Mouse (Mus musculus) v-Abl transformed pro-B cells (cell line): ENCODE data around the gene Fndc3b.
"Not testable (repeated sequence)": the region's sequence is repeated elsewhere in the genome, so short reads cannot be mapped to it uniquely, and the experiment has no call there.

Experiments used
- in situ Hi-C, 2 experiments: fragments of 400-800 bp; cut with MboI; formaldehyde crosslinking; loops; one replicate each; pipeline ENCODE4 v1.15.1; 2025; ENCODE audit not compliant: unreplicated experiment in 2 of 2

The Fndc3b gene

DNA sequence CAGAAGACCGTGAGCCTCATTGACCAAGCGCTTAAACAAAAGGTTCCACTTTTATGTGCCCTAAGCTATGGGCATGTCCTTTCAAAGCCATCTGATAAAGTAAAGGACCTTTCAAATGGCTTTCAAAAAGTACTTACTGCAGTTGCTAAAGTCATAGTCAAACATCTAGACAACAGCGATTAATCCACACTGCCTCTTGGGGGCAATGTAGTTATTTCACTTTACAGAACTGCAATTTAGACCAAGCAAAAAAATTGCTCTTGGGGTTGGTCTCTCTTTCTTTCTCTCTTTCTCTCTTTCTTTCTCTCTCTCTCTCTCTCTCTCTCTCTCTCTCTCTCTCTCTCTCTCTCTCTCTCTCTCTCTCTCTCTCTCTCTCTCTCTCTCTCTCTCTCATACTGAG, 233.4 kb downstream of the Fndc3b start:
- in situ Hi-C loops, result not testable (repeated sequence)

DNA sequence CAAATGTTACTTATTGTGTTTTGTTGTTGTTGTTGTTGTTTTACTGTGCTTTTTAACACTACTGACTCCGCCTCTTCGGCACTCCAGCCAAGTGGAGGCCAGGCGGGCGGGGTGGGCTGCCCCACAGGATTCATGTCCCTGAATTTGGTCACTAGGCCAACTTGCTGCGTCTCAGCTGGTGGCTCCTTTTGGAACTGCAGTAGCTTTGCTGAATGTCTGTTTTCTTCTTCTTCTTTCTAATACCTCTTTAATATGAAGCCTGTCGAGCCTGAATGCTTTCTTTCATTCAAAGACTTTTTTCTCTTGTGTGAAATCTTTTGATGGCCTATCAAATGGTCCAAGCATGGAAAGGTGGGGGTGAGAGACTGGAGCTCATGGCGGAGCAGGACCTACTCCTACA, 235.2 kb downstream of the Fndc3b start:
- in situ Hi-C loops, result no loop called here

DNA sequence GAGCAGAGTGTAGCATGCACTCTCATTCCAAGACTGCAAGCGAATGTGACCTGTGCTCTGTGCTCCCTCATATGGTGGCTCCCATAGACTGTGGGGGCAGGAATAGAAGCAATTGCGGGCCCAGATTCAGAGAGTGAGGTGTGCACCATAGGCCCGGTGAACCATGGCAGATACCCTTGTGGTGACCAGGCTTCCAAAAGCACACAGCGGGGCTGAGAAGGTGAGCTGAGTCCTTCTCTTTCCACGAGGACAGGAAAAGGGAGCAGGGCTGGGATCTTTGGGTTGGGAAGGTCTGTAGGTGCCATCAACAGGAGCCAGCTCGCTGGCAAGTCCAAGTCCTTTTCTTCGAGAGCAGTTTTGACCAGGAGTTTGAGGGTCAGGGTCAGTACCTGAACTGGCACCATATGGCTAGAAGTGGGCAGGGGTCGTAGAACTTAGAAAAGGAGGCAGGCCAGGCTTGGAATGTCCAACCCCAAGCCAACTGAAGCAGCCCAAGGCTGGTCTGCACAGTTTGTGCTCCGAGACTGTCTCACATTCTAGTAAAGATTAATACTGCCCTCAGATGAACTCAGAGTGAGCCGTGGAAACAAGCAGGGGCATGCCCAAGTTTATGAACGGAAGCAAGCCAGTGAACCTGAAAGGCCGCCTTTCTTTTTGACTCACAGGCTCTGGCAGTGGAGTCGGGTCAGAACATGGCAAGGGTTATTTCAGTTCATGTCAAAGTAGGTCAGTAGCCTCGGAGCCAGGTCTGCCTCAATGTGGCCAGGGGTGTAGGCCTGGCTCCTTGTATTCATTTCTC, 237.1 kb downstream of the Fndc3b start:
- in situ Hi-C loops, result loop anchor here in 1 of 2 experiments (25.0 kb wide), 1 partner anchor 1488 kb away; no protein-coding TSS in a partner anchor

DNA sequence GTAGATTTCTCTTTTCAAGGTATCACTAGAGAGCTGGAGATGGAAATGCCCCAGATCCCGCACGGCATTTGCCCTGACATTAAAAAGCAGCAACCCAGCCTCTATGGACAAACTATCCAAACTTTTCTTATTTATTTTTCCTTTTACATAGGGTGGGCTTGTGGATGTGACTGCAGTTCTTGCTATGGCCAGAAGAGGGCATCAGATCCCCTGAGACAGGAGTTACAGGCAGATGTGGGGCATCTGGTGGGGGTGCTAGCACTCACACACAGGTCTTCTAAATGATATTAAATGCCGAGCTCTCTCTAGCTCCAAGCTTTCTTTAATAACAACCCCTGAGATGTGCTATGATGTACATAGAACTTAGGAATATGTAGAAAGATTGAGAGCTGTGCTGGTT, 238.3 kb downstream of the Fndc3b start:
- in situ Hi-C loops, result loop anchor here in 1 of 2 experiments (25.0 kb wide), 1 partner anchor 1489 kb away; no protein-coding TSS in a partner anchor

DNA sequence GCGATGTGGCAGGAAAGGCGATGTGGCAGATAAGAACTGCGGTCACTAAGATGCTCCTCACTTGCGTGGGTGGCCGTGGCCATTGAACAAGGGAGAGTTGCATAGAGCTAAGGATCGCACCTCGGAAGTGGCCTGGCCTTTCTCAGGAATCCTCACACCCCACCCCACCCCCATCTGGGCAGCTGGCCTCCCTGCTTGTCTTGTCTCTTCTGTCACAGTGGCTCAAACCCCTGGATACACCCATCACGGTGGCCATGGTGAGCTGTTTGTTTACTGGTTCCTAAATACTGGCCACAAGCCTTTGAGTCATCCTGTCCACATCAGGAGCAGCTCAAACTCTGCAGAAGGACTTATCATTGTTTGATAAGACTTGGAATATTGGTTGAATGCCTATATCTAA, 240.3 kb downstream of the Fndc3b start:
- in situ Hi-C loops, result loop anchor here in 1 of 2 experiments (25.0 kb wide), 1 partner anchor 1492 kb away; no protein-coding TSS in a partner anchor

DNA sequence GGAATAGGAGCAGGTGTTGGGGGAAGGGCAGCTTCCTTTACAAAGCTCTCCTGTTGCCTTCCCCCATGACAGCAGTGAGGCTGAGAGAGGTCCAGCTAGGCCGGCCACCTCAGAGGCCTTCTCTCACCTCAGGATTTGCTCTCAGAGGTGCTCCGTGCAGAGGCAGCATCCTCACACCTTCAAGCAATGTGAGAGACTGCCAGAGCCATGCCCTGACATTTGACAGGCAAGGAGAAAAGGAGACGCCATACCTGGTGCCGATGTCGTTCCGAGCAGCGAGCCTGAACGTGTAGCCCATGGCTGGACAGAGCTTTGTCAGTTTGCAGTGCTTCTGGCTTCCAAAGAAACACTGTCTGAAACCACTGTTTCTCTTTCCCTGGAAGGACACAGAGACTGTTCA, 241.1 kb downstream of the Fndc3b start:
- in situ Hi-C loops, result loop anchor here (5.0 to 25.0 kb wide), 6 partner anchors 225 to 1505 kb away; partner anchors contain the start of gene Nceh1 (in 1 of the 2)

DNA sequence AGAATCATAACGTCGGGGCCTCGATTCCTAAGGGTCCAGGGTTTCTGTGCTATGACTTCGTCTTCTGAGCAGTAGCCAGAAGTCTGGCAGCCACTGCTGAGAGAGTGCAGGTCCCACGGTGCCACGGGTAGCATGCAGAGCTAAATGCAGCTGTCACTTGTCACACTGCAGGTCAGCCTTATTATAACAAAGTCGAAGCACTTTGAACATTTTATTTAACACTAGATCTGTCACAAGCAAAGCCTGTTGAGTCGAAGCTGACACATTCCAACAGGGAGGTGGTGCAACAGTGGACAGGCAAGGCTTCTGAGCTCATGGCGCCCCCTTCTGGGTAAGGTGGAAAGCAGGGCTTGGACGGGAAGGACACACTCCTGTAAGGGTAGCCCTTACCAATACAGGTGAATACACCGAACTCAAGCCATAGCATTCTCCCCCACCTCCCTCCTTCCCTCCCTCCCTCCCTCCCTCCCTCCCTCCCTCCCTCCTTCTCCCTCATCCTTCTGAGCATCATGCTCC, 243.5 kb downstream of the Fndc3b start:
- in situ Hi-C loops, result loop anchor here (5.0 to 25.0 kb wide), 6 partner anchors 223 to 1507 kb away; partner anchors contain the start of gene Nceh1 (in 1 of the 2)

DNA sequence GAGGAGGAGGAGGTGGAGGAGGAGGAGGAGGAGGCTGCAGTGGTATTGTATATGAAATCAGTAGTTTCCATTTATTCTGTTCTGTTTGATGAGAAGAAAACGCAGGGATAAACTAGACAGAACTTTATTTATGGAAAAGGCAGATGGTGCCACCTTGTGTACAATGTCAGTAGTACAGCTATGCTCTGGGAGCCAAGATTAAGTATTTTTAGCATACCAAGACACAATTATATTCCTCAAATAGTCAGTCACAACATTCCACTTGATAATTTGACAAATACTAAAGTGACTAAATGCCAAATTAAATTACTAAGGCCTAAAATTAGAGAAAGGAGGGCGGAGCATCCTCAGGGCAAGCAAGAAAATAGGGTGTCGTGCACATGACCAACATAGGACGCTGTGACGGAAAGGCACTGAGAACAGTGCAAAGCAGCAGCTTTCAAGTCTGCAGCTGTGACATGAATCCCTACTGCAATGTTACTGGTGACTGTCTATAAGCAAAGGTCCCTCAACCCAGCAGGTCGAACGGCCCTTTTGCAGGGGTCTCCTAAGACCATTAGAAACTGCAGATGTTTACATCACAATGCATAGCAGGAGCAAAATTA, 244.7 kb downstream of the Fndc3b start:
- in situ Hi-C loops, result loop anchor here (5.0 to 25.0 kb wide), 6 partner anchors 222 to 1508 kb away; partner anchors contain the start of gene Nceh1 (in 1 of the 2)

DNA sequence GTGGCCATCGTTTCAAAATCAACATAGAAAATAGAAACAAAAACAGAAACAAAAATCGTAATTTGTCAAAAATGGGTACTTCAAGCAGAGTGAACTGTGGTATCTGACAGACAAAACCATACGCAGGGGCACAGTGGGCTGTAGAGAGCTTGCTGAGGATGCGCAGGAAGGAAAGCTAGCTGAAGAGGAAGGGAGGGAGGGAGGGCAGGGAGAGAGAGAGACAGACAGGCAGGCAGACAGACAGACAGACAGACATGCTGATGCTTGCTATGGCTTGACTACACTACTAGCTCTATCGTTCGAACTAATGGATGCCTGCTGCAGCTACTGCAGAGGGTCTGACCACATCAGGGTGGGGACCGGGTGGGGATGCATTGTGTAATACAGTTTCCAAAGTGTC, 247.7 kb downstream of the Fndc3b start:
- in situ Hi-C loops, result loop anchor here (5.0 to 25.0 kb wide), 6 partner anchors 216 to 1511 kb away; partner anchors contain the start of gene Nceh1 (in 1 of the 2)

DNA sequence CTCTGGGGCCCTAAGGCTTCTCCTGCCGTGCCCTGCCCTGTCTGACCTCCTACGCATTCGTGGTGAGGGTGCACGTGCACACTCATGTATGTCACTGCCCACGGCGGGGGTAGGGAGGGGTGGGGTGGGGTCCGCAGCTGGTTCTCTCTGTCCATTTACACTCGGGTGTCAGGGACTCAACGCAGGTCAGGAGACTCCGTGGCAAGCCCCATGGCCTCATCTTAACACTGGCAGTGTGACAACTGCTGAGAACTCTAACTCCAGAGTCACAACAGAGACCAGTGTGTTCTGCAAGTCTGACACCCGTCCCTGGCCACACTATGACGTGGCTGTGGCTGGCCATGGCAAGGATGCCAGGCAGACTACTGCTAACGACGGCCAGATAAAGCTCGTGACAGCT, 248.2 kb downstream of the Fndc3b start:
- in situ Hi-C loops, result loop anchor here (5.0 to 25.0 kb wide), 6 partner anchors 216 to 1512 kb away; partner anchors contain the start of gene Nceh1 (in 1 of the 2)

DNA sequence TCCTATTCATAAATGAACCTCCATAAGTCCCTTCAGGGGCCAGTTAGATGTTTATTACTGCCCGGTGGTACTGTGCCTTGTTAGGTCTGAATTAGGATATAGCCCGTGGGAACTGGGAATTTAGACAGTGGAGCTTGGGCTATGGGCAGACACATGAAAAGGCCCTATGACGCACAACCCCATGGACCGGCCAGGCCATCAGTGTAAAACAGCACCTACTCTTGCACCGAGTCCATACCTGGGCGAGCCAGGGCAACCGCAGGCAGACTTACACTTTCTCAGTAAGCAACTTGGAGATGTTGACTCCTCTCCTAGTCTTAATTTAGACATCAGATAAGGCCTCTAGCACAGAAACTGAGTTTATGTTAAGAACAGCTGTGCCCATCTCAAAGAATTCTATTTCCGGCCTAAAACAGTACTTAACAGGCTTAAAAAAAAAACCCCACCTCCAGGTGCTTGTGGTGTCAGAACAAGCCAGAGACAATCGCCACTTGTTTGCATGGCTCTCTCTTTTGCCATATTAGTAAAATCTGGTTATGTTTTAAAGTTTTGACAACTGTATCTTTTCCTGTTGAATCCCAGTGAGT, 248.7 kb downstream of the Fndc3b start:
- in situ Hi-C loops, result loop anchor here (5.0 to 25.0 kb wide), 6 partner anchors 215 to 1512 kb away; partner anchors contain the start of gene Nceh1 (in 1 of the 2)

DNA sequence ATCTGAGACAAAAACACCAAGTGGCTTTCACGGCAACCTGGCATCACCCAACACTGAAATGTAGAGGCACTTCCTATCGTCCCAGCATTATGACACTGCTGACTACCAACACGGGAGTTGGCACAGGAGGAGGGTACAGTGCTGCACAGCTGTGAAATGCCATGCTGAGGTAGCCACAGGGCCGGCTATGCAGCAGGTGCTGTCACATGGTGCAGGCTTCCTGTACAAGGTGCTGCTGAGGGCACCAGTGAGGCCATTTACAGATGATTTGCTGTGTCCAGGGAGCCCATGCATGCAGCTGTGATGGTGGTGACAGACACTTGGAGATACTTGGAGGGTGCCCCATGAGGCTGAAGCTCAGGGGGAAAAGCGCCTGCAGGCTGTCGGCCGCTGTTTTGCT, 249.2 kb downstream of the Fndc3b start:
- in situ Hi-C loops, result loop anchor here (5.0 to 25.0 kb wide), 6 partner anchors 215 to 1513 kb away; partner anchors contain the start of gene Nceh1 (in 1 of the 2)

DNA sequence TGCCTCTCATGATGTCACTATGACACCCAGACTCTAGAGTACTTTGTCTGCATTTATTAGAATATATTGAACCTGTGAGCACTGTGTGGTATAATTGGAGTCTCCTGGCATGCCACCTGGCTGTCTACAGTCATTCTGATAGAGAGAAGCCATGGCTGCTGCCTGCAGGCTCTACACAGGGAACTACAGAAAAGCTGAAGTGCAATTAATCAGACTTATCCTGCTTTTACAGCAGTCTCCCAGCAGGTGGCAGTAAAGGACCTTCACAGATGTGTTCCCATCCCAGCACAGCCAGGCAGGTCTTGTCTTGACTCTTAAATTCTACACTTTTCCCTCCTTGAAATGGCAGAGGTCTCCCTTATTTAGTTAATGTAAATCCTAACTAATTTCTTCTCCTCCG, 250.1 kb downstream of the Fndc3b start:
- in situ Hi-C loops, result loop anchor here (5.0 to 25.0 kb wide), 6 partner anchors 214 to 1514 kb away; partner anchors contain the start of gene Nceh1 (in 1 of the 2)

DNA sequence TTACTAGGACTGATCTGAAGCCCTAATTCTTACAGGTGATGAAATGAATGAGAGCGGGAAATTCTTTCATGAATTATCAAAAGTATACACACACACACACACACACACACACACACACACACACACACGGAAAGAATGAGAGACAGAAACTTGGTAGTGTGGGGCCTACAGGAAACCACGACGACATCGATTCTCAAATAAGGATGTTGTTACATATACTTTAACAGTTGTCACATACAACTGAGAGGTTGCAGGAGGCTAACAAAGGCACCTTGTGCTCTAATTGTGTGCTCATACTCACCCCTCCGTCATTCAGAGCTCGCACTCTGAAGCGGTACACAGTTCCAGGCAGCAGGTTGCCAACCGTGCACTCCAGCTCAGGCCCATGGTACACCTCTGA, 252.7 kb downstream of the Fndc3b start:
- in situ Hi-C loops, result loop anchor here in 1 of 2 experiments (25.0 kb wide), 1 partner anchor 1504 kb away; no protein-coding TSS in a partner anchor

DNA sequence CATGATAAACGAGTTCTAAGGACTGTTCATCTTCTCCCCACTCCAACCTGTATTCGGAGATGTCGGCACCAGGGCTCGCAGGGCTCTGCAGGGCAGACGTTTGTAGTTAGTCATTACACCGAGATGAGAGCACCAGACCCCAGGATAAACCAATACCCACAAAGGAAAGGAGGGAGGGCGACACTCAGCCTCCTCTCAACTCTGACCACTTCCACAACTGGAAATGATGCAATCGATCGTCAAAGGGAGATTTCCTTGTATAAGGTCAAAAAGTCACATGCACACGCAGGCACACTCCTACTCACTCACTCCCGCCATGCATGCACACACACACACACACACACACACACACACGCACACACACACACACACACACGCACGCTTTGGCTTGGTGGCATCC, 254.6 kb downstream of the Fndc3b start:
- in situ Hi-C loops, result loop anchor here in 1 of 2 experiments (25.0 kb wide), 1 partner anchor 1506 kb away; no protein-coding TSS in a partner anchor

DNA sequence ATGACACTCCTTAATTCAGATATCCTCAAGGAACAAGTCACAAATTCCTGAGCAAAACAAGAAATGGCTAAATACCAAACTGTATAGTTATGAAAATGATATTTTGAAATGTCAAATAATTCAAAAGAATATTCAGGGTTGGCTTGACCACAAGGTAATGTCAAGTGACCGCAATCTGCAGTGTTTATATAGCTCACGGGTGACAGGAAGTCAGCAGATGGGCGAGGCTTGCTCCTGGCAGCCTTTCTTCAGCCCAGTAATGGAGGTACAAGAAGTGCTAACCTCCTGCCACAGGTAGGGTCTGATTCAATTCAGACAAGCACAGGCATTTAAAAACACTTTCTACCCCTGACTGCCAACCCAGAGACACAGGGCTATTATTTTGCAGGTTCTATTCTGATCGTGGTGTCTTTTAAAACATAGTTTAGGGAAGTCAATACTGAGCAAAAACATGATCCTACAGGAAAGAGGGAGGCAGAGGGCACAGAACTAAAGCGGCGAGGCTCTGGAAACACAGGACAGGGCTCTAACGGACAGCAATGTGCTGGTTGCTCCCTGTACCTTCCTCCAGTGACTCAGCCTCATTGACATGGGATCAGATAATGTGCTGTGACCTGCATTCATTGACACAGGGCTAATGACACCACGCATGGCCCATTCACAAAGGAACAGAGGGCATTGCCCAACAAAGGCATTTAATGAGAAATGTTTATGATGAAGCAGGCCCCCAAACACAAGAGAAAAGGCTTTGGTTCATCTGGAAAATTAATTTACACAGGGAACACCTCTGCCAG, 256.5 kb downstream of the Fndc3b start:
- in situ Hi-C loops, result loop anchor here in 1 of 2 experiments (25.0 kb wide), 1 partner anchor 1508 kb away; no protein-coding TSS in a partner anchor

DNA sequence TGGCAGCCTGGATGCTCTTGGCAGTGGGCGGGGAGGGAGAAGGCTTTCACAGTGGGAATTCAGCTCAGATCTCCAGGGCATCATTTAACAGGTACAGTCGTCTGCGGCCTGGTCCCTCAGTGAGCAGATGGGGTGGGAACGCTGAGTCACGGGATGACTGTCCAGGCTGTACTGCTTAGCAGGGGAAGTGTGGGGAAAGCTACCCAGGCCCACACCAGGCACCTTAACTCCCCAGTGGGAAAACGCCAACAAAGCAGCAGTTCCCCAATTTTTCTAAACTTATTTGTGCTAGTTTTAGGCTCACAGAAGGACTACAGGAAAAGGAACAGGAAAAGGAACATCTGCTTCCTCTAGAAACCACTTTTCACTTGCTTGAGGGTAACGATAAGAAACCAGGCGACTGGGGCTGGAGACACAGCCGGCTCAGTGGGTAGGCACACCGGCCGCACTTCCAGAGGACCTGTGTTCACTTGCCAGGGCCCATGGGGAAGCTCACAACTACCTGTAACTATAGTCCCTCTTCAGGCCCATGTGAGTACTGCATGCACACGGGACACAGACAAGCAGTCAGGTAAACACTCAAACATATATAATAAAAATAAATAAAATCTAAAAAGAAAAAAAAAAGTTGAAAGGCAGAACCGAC, 257.5 kb downstream of the Fndc3b start:
- in situ Hi-C loops, result loop anchor here in 1 of 2 experiments (25.0 kb wide), 1 partner anchor 1509 kb away; no protein-coding TSS in a partner anchor

DNA sequence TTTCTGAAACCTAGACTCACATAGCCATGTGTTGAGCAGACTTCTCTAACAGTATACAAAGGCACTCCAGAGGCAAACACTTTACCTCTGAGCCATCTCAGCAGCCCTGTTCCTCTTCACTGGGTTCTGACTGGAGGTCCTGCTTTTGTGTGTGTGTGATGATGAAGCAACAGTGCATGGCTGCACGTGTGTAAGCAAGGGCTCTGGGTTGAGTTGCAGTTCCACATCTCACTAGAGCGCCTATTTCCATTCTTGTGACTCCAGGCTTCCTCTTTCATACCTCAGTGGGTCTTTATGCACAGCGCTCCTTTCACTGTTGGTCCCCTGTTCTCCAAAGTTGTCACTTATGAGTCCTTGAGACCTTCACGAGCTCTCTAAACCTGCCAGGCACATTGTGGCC, 261.7 kb downstream of the Fndc3b start:
- in situ Hi-C loops, result loop anchor here in 1 of 2 experiments (25.0 kb wide), 1 partner anchor 1288 kb away; no protein-coding TSS in a partner anchor

DNA sequence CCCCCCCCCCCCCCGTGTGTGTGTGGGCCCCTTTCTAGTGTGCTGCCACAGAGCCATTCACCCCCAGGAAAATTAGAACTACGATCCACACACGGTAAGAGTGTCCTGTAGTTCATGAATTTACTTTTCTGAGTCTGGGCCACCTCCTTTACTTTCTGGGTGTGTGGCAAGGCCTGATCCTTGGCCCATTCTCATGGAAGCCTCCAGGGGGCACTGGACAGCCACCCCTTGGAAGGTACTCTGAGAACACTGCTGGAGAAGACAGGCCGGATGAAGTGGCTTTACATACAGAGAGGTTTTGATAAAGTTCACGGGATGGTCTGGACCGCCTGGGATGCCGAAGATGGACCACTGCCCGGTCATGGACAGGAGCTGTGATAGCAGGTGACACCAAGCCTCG, 262.7 kb downstream of the Fndc3b start:
- in situ Hi-C loops, result loop anchor here in 1 of 2 experiments (25.0 kb wide), 1 partner anchor 1289 kb away; no protein-coding TSS in a partner anchor
